Mouse (Mus musculus) lung, postnatal 25 days (tissue): ENCODE measurements around the gene Gm49776.
"Not testable (repeated sequence)": the region's sequence is repeated elsewhere in the genome, so short reads cannot be mapped to it uniquely, and the experiment has no call there.

Source experiments
- DNase-seq: peaks from one replicate; pipeline ENCODE4 v3.0.0; 2022; ENCODE audit warnings: low spot score

The Gm49776 gene

DNA sequence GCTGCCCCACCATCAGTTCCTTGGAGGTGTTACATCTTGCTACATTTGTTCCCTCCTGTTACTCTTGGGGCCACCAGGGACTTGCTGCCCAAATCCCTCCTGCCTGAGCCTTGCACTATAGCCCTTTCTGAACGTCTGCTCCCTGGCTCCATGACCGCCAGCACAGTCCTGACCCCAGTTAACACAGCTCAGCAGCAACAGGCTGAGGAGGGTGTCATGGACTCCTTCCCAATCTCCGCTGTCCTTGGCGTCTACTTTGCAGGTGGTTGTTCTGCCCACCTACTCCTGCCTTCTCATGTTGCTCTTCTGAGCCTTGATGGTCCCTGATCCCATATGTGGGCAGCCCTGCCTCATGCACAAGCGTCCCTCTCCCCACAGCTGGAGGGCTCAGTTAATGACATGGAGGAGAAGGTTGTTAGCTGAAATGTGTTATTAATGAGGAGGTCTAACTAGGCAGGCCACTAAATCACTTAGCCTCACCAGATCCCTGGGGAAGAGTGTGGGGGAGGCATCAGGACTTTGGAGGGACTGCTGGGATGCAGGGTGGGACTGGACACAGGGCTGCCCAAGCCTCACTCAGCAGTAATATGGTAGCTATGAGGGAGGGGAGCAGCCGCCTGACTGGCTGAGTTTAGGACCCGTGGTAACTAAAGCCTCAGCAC is 54.6 kb downstream of the Gm49776 start:
- DNase-seq = no peak

DNA sequence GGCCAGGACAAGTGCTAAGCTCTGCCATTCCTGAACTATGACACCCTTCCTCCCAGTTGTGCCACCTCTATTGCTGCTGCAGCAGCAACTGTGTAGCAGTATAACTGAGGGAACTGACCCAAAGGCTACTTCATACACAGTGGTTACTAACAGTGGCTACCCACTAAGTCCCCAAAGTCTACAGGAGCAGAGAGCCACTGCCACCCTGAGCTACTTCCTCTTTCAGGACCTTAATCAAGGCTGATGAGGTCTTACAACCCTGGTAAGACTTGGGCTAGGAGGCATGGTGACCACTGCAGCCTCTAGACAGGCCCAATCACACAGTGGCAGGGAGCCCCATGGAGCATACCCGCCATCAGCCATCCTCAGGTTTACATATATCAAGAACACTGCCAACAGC is 56.1 kb downstream of the Gm49776 start:
- DNase-seq = no peak

DNA sequence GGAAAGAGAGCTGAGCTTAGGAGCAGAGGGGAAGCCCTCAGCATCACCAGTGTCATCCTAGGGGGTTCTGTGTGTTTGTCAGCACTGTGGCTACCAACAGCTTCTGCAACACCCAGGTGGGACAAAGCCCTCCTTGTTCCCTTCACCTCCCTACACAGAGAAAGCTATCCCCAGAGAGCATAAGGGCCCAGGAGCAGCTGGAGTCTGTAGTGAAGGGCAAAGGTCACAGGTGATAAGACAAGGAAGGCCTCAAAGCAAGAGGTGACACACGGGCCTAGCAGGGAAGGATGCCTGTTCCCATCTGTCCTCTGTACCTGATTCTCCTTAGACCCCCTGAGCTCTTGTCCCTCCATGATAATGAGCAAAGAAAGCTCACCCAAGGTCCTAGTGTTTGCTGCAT is 56.5 kb downstream of the Gm49776 start:
- no peak for DNase-seq

DNA sequence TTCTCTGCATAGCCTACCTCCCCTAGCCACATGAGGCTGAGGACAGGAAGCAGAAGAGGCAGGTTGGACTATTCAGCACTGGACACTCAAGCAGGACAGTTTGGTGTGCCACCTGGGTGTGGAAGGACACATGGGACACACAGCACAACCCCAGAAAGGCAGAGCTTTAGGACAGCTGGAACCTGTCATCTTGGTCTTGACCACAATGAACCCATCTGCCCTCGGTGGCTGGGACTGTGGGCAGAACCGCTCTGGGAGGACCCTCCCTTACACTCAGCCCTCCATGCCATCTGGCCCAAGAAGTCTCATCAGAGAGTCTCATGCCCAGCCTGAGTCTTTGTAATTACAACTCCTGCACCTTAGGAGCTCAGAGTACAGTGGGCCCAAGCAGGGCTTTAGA is 58.1 kb downstream of the Gm49776 start:
- DNase-seq = no peak

DNA sequence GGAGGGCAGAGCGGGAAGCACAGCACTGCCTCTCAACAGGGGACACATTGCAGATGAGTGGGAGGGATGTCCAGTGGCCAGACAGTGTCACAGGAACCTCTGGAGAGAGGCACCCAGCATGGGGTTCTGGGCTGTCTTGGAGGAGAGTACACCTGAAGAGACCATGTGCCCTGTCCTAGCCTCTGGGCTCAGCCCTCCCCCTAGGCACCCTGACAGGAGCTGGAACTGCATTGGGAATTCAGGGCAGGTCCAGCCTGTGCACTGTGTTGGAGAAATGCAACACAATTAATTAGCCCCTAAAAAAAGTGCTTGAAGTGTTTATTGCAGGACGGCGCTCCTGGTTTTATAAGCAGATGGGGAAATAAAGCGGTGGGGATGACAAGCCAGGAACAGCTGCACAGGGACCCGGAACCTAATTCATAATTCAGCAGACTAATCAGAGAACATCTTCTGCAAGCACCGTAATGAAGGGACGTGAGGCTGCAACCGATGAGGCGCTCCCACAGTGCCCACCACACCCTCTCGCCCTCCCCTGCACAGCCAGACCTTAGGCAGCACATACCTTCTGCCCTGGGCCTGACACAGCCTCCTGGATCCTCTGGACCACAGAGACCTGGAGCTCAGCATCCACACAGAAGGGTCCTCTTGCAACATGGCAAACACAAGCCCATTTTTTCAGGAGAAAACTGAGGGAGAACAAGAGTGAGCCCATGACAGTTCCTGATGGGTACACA is 59.6 kb downstream of the Gm49776 start:
- DNase-seq = no peak

DNA sequence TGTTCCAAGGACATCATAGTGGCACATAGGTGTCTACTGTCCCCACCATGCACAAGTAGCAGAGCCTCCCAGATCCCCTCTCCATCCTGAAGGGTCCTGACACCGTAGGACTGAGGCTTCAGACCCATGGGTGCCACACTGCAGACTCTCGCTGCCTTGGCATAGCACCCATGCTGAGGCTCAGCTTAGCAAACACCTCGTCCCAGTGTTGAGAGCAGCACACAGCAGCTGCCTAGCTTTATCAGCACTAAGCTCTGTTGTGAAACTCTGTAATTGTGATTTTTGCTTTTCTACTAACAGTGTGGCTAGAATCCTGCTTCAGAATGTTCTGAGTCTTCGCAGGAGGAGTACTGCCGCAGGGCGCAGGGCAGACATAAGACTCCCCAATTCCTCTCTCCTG is 60.2 kb downstream of the Gm49776 start:
- no peak for DNase-seq

DNA sequence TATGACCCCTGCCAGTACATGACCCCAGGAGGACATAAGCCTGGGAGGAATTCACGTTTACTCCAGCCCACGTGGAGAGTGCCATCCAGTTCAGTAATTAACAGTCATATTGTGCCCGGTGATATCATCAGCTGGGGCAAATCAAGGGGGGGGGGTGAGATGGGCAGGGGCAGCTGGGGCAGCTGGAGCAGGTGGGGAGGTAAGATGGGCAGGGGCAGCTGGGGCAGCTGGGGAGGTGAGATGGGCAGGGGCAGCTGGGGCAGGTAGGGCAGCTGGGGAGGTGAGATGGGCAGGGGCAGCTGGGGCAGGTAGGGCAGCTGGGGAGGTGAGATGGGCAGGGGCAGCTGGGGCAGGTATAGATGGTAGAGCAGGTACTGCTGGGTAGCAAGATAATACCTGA is 62.6 kb downstream of the Gm49776 start:
- DNase-seq = not testable (repeated sequence)
